Mouse (Mus musculus) ovary, adult 18-20 months (tissue): Measurements from ENCODE around the gene Nceh1.

Experiments
- DNase-seq: peaks from one replicate; pipeline ENCODE4 v3.0.0; 2022; ENCODE audit warnings: low spot score, mixed read lengths

The Nceh1 gene

GRCm38 (mm10) chr3:27190865-27191264 is 8.1 kb downstream of the Nceh1 start:
- DNase-seq, result no peak

- no peak for DNase-seq
These were observed 9.1 kb downstream of the Nceh1 start for GRCm38 (mm10) chr3:27191856-27192255.

GRCm38 (mm10) chr3:27193844-27194317 is 11.1 kb downstream of the Nceh1 start:
- DNase-seq, result no peak

GRCm38 (mm10) chr3:27195153-27195552 is 12.4 kb downstream of the Nceh1 start:
- no peak for DNase-seq

- DNase-seq, result no peak
These were observed 12.9 kb downstream of the Nceh1 start for GRCm38 (mm10) chr3:27195573-27196227.

- no peak for DNase-seq
These were observed 13.8 kb downstream of the Nceh1 start for GRCm38 (mm10) chr3:27196529-27196928.

- no peak for DNase-seq
These were observed 15.1 kb downstream of the Nceh1 start for GRCm38 (mm10) chr3:27197816-27198215.

GRCm38 (mm10) chr3:27199120-27199519 is 16.4 kb downstream of the Nceh1 start:
- no peak for DNase-seq

GRCm38 (mm10) chr3:27201728-27202411 is 19.1 kb downstream of the Nceh1 start:
- no peak for DNase-seq

- DNase-seq, result no peak
These were observed 22.3 kb downstream of the Nceh1 start for GRCm38 (mm10) chr3:27205068-27205467.

- no peak for DNase-seq
These were observed 22.9 kb downstream of the Nceh1 start for GRCm38 (mm10) chr3:27205514-27206220.

GRCm38 (mm10) chr3:27206221-27206560 is 23.4 kb downstream of the Nceh1 start:
- DNase-seq, result no peak

GRCm38 (mm10) chr3:27206577-27206976 is 23.8 kb downstream of the Nceh1 start:
- no peak for DNase-seq

- DNase-seq, result no peak
These were observed 26.9 kb downstream of the Nceh1 start for GRCm38 (mm10) chr3:27209707-27210106.

GRCm38 (mm10) chr3:27210271-27210670 is 27.5 kb downstream of the Nceh1 start:
- no peak for DNase-seq

GRCm38 (mm10) chr3:27214016-27214816 is 31.5 kb downstream of the Nceh1 start:
- DNase-seq, result no peak

GRCm38 (mm10) chr3:27217331-27217730 is 34.6 kb downstream of the Nceh1 start:
- DNase-seq, result no peak

- DNase-seq, result no peak
These were observed 35.8 kb downstream of the Nceh1 start for GRCm38 (mm10) chr3:27218604-27219003.

GRCm38 (mm10) chr3:27222052-27222451 is 39.3 kb downstream of the Nceh1 start:
- no peak for DNase-seq

- DNase-seq, result no peak
These were observed 39.7 kb downstream of the Nceh1 start for GRCm38 (mm10) chr3:27222488-27222887.

GRCm38 (mm10) chr3:27227629-27228453 is 45.1 kb downstream of the Nceh1 start:
- DNase-seq, result no peak
